ENCODE assay signal across 8 mouse cellular contexts in the genomic region with DNA sequence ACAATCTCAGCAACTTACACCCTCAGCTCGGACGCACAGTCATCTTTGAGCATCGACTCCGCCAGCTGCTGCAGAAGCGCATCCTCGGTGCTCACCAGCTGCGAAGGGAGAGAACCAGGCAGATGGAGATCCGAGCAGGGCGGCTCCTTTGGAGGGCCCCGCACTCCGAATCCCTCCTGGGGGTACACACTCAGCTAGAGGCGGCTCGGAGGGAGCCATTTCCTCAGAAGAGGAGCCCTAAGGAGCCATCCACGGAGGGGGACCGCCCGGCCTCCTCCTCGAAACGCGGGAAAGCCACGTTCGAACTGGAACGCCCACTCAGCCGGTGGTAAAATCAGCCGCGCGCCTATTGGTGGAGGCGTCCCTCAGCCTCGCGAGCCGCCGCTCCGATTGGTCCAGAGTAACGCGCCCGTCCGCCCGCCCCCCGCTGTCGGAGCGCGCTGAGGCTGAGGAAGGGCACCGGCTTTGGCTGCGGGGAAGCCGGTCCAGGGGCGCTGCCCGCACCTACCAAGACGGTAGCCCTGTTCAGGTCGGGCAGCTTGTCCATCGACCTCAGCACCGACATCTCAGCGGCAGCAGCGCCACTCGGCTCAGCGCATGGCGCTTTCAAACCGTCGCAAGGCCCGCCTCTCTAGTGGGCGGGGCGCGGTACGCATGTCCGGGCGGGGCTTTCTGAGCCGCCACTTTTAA. TPM values are rescaled to one million over a fixed set of nuclear protein-coding genes. Genes with fewer than 3 reads are reported as not detected.
A peak's percentile ranks its signal among the peaks of the same experiment; 100 is the strongest.
DNase-seq lines count a peak whose midpoint lies in the region; ATAC-seq lines count a peak whose summit lies in the region.

A gene (minus strand): TSS at position 634 of the 690 bp plus-strand sequence.

- ATAC-seq in hindbrain, embryonic 14.5 days (ENCODE audit: low FRiP score) = peak; percentile 99

- H3K36me3 ChIP-seq in hindbrain, embryonic 14.5 days (replicated peaks; ENCODE audit: control insufficient read depth, insufficient read depth) = no peaks in the 10 kb centered on the region

- H3K27ac ChIP-seq in hindbrain, embryonic 14.5 days = 0 out of 2 replicates have a peak within 1 kb of the TSS, but pooled peaks have one; percentile 9

- peak; percentile 94 for DNase-seq in NIH3T3 (ENCODE audit: low read depth)
- DNase-seq in cerebellum, postnatal 10 days = peak; percentile 97
- peak; percentile 83 to 93 for DNase-seq in frontal cortex, postnatal 14 days (ENCODE audit: low spot score in 2 of 2)
- DNase-seq in hindbrain, embryonic 14.5 days (ENCODE audit: low spot score) = peak; percentile 89
- DNase-seq in layer of hippocampus, postnatal 36 days = peak; percentile 90 to 91
- DNase-seq in lung, postnatal 36 days = peak; percentile 95
- peak; percentile 95 for DNase-seq in retina, postnatal 1 day
- peak; percentile 83 to 93 for DNase-seq in urinary bladder, adult 18-20 months (ENCODE audit: low spot score in 2 of 2)

- H3K4me3 ChIP-seq in hindbrain, embryonic 14.5 days (replicated peaks; ENCODE audit: low read length) = peak within 1 kb of the TSS; percentile 50

- H3K9ac ChIP-seq in hindbrain, embryonic 14.5 days = peak within 1 kb of the TSS; percentile 59

- peaks cover 4% of the 10 kb centered on the region; the same call in 1 of the 2 replicates for H3K4me1 ChIP-seq in hindbrain, embryonic 14.5 days (replicated peaks; ENCODE audit: control insufficient read depth, insufficient read depth, low read length)

- WGBS in hindbrain, embryonic 14.5 days = under 1% methylated on average over 65 of the region's 65 CpGs

- H3K9me3 ChIP-seq in hindbrain, embryonic 14.5 days (ENCODE audit: control insufficient read depth, low read length) = no peaks in the 10 kb centered on the region

- H3K27me3 ChIP-seq in hindbrain, embryonic 14.5 days (ENCODE audit: control insufficient read depth, insufficient read depth, low read length) = no peaks in the 10 kb centered on the region

- peak within 1 kb of the TSS; percentile 89 for H3K4me2 ChIP-seq in hindbrain, embryonic 14.5 days (replicated peaks)

RNA-seq across cellular contexts. Expression of the gene that starts here (rescaled TPM):
- polyA plus RNA-seq in hindbrain, embryonic 14.5 days (2014; fragmentation: Nextera tagmentation; extraction: Ambion mirVana) = 17.0 and 18.0 TPM in 2 replicates
- total RNA-seq in layer of hippocampus, postnatal 36 days (2021) = 1 to 10 TPM; 2.7 to 4.0 TPM

Comparison
In these comparisons a context has a peak if more than half of its experiments do, and no peak if none do; other contexts are left out.
1. Peak in every context shown above with its lines: DNase-seq, ATAC-seq, H3K4me3 ChIP-seq and H3K27ac ChIP-seq.